Mouse (Mus musculus) hindlimb bud, embryonic 11.5 days (tissue): Measurements from ENCODE around the gene Rbbp5.

Source experiments
- DNase-seq: peaks from one replicate; pipeline ENCODE4 v3.0.0-alpha.2; 2012; ENCODE audit warnings: low read depth, low spot score; ENCODE audit errors: extremely low spot score

The Rbbp5 gene

DNA sequence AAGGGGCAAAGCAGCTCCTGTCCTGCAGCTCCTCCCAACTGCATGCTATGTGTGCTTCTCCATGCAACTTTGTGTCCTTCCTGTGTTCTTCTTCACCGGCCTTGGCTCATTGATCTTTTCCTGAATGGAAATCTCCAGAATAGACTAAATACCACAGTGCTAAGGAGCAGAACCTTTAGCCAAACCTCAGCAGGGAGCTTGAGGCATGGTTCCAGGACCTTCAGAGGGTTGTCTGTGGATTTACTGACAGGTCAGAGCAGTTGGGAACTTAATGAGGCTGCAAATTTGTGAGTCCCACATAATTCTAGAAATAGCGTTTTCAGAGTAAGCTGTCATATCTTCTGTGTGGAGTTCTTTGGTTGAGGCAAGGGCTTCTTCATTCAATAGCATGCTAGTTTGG lies 23.4 kb downstream of the Rbbp5 start:
- no peak for DNase-seq

DNA sequence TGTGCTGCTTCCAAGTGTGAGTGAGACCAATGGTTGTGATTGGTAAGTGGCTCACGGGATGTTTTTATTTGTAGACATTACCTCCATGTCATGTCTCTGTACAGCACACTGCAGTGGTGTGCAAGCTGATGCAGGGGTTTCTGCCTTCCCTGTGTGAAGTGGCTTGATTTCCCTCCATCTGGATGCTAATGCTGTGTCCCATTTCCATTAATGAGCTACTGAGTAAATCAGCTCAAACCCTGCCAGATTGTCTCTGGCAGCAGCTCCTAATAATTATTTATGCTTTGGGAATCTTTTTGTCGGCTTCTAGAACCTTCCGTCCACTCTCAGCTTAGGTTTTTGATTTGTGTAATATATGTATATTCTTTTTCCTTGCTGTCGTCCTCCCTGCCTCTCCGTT lies 28.0 kb downstream of the Rbbp5 start:
- no peak for DNase-seq

DNA sequence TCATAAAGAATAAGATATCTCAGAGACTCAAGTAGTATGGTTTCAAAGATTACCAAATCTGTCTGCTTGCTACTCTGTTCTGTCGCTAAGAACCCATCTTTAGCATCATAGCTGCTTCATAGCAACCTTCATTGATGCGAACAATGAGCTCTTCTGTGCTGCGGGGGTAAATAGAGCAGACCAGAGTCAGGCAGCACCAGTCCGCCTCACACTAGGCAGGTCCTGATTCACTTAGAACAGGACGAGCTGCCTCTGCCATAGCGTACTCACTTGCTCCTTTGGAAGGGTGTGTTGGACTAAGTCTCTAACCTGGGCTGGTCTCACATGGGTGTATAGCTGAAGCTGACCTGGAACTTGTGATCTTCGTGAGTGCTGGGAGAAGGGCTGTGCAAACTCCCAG lies 28.9 kb downstream of the Rbbp5 start, which contains the start of gene Tmem81:
Gene Tmem81 (plus strand): TSS at position 173 of the 400 bp plus-strand sequence.
- no peak for DNase-seq

DNA sequence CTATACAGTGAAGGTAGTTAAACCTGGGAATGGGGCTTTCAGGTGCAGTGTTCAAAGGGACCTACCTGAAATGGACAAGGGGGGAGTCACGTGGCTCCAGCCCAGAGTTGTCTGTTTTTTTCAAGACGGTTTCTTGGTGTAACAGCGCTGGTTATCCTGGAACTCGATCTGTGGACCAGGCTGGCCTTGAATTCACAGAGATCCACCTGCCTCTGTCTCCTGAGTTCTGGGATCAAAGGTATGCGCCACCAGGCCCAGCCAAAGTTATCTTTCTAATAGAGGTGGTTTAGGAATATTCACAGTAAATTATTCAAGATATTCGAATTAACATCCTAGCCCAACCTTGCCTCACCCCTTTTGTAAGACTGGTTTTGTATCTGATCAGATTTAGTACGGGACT lies 29.5 kb downstream of the Rbbp5 start:
- no peak for DNase-seq

- DNase-seq, result no peak
These were observed 32.6 kb downstream of the Rbbp5 start for GRCm38 (mm10) chr1:132509771-132510170.

GRCm38 (mm10) chr1:132511521-132511920 lies 34.4 kb downstream of the Rbbp5 start:
- DNase-seq, result no peak

DNA sequence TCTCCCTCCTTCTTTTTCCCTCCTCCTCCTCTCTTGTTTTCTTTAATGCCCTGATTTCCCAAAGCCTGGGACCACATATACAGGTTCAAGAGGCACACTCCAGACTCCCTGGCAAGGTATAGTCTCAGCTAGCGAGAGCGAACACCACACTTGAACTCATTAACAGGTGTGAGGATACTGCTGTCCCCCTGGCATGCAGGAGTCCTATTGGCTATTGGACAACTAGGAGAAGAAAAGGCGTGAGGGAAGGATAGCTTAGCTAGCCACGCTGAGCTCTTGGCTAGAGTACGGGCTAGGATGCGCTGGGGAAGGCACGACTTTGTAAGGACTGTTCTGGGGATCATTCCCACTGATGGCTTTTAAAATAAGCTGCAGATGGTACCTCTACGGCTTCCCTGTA lies 34.9 kb downstream of the Rbbp5 start:
- DNase-seq, result no peak

GRCm38 (mm10) chr1:132515339-132515738 lies 38.2 kb downstream of the Rbbp5 start:
- no peak for DNase-seq

- no peak for DNase-seq
These were observed 39.6 kb downstream of the Rbbp5 start for GRCm38 (mm10) chr1:132516776-132517175.

DNA sequence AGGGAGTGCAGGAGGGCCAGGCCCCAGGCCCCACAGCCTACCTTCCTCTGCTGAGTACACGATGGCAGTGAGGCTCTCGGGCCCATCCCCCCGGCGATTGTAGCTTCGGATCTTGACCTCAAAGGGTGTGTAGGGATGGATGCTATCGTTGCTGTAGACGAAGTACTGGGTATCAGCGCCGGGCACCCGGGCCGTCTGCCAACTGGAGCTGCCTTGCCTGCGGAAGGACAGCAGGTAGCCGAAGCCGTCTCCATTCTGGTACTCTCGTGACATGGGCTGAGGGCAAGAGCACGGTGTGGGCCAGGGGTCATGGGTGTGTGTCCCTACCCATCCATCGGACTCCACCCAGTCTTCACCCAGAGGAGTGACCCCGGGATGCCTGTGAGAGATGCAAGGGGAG lies 41.5 kb downstream of the Rbbp5 start:
- DNase-seq, result no peak

GRCm38 (mm10) chr1:132519734-132520133 lies 42.6 kb downstream of the Rbbp5 start:
- no peak for DNase-seq

DNA sequence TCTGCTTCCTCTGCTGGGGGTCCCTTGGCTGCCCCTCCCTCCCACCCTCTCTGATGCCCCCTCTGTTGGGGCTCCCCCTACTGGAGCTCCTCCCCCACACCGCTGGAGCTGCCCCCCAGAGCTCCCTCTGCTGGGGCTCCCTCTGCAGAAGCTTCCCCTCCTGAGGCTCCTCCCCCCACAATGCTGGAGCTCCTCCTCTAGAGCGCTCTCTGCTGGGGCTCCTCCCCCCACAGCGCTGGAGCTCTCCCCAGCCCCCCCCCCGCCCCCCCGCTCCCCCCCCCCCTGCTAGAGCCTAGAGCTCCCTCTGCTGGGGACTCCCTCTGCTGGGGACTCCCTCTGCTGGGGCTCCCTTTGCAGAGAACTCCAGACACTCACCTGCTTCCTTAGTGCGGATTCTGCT lies 43.6 kb downstream of the Rbbp5 start:
- no peak for DNase-seq

DNA sequence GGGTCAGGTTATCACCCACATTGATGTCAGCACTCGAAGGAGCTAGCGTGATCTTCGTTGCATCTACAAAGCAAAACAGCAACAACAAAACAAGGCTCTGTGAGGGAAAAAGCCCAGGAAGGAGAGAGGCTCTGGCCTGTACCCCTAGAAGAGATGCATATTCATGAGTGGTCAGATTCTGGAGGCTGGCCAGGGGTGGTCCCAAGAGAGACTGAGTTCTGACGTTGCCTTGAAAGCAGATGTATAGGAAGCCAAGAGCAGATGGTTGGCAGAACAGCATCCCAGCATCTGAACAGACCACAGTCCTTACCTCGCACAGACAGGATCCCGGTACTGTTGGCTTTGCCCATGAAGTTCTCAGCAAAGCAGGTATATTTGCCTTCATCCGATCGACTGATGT lies 45.9 kb downstream of the Rbbp5 start:
- DNase-seq, result no peak

GRCm38 (mm10) chr1:132523920-132524319 lies 46.8 kb downstream of the Rbbp5 start:
- no peak for DNase-seq

GRCm38 (mm10) chr1:132525832-132526231 lies 48.7 kb downstream of the Rbbp5 start:
- peak; percentile 79 for DNase-seq

DNA sequence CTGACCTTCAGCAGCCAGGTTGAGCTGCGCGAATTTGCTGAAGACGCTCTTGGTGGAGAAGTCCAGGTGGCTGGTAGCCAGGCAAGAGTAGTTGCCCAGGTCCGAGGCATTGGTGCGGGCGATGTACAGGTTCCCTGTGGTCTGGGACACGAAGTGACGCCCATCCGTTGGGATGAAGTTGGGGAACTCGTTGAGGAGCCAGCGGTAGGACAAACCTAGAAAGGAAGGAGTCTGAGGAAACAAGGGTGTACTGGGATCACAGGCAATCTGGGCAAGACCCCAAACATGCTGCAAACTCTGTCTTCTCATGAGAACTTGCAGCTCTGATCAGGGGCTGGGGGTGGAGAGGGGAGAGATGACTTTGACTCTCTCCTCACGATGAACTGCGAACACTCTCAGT lies 50.9 kb downstream of the Rbbp5 start:
- DNase-seq, result no peak

- no peak for DNase-seq
These were observed 51.6 kb downstream of the Rbbp5 start for GRCm38 (mm10) chr1:132528647-132529334.

- no peak for DNase-seq
These were observed 53.5 kb downstream of the Rbbp5 start for GRCm38 (mm10) chr1:132530631-132531191.

DNA sequence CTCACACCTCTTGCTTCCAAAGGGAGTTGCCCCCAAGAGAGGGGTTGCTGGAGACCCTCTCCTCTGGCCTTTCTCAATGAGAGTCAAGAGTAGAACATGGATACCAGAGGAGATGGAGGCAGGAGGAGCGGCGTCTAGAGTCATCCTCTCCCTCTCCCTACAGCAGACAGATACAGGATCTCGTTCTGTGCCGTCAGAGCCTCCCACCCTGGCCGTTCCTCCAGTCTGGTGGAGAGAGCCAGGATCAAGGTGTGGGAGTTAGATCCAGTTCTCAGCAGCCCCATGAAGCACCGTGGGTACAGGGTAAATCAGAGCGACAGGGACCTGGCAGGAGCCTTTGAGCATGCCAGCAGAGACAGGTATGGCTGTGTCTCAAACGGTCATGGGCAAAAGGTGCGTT lies 55.4 kb downstream of the Rbbp5 start:
- DNase-seq, result no peak

DNA sequence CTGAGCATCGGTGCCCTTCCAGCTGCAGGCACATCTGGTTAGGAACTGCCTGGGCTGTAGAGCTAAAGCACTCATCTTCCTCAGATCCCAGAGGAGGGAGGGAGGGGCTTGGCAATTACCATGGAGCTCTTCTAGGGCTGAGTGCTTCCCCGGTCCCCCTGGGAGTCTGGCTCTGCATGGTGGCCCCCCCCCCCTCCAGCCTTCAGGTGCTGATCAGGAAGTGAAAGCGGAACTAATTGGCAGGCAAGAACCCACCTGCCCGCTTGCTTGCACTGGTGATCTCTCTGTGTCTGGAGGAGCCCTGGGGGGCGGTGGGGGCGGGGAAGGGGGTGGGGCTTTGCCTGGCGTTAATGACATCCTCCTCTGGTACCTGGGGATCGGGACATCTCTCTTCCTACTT lies 56.7 kb downstream of the Rbbp5 start:
- no peak for DNase-seq

DNA sequence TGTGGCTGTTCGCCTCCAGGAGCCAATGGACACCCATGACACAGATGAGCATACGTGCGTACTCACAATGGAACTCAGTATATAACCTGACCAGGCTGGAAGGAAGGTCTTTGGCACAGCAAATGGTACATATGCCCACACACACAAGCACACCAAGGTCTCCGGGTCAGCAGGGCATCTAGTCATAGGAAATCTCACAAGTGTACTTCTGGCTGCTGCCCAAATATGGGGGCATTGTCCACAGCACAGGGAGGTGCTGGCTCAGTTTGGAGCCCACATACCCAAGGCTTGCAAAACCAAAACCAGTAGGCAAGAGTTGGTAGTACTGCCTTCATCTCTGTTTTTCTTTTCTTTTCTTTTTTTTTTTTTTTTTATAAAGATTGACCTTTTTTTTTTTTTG lies 58.4 kb downstream of the Rbbp5 start:
- DNase-seq, result no peak

DNA sequence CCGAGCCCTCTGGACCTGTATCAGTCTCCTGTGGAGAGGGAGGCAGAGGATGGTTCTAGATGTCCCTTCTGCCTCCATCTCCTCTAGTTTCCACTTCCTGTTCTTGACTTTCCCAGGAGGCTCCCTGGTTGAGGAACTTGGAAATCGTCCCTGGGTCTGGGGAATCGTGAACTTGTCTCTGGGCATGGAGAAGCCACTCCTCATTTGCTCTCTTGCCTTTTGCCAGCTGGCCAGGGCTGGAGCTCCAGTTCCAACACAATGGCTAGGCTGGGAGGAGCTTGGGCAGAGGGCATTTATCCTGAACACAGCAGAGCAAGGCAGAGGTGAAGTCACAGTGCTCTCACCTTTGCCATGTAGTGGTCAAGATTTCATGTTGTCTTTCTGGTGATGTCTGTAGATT lies 59.3 kb downstream of the Rbbp5 start:
- DNase-seq, result no peak

DNA sequence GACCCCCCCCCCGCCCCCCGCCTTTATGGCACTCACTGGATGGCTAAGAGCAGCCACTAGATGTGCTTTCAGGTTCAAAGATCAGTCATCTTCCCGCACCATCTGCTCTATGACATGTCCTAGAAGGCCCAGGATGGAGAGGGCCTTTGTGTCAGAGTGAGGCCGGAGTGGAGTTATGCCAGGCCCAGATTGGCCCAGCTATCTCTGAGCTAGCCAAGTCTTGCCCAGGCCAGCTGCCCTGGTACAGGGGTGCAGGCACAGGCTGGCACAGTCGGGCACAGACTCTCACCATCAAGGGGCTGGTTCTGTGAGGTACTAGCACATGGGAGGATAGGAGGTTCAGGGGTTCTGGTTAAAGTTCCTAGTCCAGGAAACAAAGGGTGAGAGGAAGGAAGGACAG lies 60.6 kb downstream of the Rbbp5 start:
- DNase-seq, result no peak
